Mouse (Mus musculus): ENCODE data around the gene Smyd4.

- TF ChIP-seq CHD2 (IDR thresholded peaks at IDR 0.05; ENCODE audit: low read depth, low read length) (no peak), HCFC1 (IDR thresholded peaks at IDR 0.05; ENCODE audit: borderline replicate concordance, insufficient read depth, low read length) (no peak), MAFK (IDR thresholded peaks at IDR 0.05; ENCODE audit: insufficient read depth, low read depth, low read length) (no peak)
Observed at GRCm38 (mm10) chr11:75348890-75349261, 643 bp downstream of the Smyd4 start.

All from ES-E14 (cell line).